Mouse (Mus musculus) layer of hippocampus, adult 8-10 months (tissue): Measurements from ENCODE around the gene Arhgap6. TPM values are rescaled to one million over a fixed set of nuclear protein-coding genes. Genes with fewer than 3 reads are reported as not detected.
"Not testable (repeated sequence)": the region's sequence is repeated elsewhere in the genome, so short reads cannot be mapped to it uniquely, and the experiment has no call there.

Experiments used
- DNase-seq, 2 experiments: peaks; one replicate each; pipeline ENCODE4 v3.0.0; 2022; ENCODE audit warnings: low spot score in 2 of 2
- total RNA-seq, 4 experiments: library from RNA; stranded (reverse); gene quantifications; 2 replicates each; pipeline ENCODE4 v1.2.4; 2022

The Arhgap6 gene
- total RNA-seq, 4 experiments from 2014 or later: 4.0 to 4.9 (median 4.2) TPM

DNA sequence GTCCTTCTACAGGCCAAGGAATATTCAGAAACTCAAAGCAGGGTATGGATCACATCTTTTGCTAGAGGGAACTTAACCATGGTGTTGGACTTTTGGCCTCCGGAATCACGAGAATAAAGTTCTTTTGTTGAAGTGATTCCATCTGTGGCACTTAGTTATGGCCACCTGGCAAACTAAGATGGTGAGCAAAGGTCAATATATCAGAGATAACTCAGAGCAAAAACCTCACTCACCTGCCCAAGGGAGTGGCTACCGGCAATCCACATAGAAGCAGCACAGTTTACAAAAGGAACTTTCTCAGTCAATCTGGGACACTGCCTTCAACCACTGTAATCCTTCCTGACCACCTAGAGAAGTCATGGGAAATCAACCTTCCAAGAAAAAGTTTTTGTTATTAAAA, 513.7 kb downstream of the Arhgap6 start:
- DNase-seq: no peak

DNA sequence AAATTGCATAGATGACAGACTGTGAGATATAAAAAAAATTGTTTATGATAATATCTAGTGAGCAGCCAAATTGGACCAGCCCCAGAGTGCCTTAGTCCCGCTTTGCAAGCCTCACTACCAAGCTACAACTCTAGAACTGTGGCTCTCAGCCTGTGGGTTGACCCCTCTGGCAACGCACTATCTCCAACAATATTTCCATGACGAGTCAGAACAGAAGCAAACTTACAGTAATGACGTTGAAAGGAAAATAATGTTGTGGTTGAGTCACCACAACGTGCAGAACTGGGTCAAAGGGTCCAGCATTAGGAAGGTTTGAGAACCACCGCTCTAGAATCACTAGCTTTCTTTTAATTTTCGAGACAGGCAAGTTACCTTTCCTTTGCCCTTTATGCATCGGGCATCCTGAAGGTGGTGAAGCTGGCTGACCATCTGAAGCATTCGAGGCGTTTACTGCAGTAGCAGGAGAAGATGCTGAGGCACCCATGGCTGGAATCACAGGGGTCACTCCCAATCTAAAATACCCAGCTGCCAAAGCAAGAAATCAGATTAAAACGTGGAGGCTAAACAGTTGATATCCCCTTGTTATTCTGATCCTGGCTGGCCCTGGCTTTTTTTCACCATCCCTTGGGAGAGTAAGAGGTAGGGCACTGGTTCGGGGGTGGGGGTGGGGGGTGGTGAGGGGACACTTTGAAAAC, 524.3 kb downstream of the Arhgap6 start:
- DNase-seq: no peak

DNA sequence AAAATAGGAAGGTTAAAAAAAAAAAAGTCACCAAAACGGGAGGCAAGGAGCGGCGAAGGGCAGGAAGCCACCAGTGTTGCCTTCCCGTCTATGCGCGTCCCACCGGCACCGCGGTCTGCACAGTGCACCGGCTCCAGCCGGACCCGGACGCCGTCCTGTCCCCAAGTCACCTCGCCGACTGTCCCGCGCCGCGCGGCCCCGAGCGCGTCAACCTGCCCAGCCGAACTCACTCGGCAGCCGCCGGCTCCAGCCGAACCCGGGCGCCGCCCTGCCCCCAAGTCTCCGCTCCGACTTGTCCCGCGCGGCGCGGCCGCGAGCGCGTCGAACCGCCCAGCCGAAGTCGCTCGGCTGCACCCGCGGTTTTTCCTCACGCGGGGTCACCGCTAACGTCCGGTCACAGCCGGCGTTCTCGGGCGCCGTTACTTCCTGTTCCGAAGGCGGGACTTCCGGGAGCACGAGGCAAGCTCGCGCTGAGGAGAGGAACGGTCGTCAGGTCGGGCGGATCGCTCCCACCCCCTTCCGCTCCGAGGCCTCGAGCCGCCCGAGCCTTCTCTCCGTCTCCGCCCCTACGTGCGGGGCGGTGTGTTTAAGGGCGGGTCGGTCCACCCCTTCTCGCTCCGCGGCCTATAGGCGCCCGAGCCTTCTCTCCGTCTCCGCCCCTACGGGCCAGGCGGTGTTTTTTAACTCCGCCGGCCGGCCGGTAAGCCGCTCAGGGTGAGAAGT, 525.2 kb downstream of the Arhgap6 start, which contains the start of gene Hccs:
Hccs (minus strand) TSS at position 428 of the 723 bp plus-strand sequence.
- peak; percentile 81 to 83 for DNase-seq

DNA sequence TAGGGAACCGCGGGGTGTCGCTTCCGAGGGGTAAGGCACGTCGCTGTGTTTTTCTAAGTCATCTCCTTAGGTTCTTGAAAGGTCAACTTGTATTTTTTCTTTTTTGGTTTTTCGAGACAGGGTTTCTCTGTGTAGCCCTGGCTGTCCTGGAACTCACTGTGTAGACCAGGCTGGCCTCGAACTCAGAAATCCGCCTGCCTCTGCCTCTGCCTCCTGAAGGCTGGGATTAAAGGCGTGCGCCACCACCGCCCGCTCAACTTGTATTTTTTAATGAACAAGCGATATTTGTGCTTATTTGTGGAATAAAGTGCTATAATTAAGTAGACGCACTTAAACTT, 525.7 kb downstream of the Arhgap6 start:
- DNase-seq: not testable (repeated sequence)

DNA sequence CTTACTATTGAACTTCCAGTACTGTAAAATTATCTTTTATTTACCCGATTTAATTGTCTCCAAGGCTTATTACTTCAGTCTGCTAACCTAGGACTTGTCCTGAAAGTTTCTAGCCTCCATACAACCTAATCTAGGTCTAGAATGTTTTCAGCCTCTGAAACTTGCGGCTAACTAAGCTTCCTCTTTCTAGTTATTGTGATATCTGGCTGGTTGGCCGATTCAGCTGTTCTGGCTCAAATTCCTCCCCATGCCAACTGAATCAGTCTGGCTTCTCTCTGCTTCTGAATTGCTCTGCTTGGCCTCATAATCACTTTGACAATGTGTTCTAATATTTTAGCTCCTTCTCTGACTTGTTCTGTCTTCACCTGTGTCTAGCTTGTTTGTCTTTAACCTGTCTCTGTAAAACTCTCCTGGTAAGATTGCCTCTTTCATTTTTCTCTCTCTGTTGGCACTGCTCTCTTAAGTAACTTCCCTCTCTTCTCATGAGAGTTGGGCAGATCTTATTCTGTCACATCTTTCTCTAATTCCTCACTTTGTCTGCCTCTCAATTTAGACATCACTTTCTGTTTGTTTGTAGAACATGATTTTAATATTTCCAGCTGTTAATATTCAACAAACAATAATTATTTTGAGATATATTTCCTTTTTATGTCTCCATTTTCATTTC, 531.2 kb downstream of the Arhgap6 start:
- no peak for DNase-seq

DNA sequence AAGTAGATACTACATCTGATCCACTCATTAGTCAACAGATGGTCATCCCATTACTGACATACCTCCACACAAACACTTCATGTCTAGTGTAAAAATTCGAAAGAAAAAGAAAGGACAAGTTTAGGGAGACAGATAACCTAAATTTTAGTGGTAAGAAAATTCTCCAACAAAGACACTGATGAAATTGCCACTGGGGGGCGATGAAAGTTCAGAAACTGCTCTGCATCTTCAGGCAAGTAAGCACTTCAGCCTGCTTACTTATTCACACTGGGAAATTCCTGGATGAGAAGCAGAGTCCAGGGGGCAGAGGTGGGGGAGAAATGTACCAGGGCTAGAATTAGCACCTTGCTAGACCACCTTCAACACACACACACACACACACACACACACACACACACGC, 537.4 kb downstream of the Arhgap6 start:
- DNase-seq: peak in 1 of 2 experiments; percentile 22

DNA sequence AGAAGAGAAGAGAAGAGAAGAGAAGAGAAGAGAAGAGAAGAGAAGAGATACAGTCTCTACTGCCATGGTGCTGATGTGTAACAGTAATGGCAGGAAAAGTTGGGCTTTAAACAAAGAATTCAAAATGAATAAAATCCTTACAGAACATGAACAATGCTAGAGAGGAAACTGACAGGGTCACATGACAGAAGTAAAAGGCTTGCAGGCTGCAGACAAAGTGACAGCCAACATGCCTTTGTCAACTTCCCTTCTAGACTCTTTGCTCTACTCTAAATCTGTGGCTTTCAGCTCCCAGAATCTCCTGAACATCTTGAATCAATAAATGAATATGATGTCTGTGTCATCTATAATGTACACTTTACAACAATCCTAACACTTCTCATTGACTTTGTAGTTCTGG, 542.7 kb downstream of the Arhgap6 start:
- no peak for DNase-seq

DNA sequence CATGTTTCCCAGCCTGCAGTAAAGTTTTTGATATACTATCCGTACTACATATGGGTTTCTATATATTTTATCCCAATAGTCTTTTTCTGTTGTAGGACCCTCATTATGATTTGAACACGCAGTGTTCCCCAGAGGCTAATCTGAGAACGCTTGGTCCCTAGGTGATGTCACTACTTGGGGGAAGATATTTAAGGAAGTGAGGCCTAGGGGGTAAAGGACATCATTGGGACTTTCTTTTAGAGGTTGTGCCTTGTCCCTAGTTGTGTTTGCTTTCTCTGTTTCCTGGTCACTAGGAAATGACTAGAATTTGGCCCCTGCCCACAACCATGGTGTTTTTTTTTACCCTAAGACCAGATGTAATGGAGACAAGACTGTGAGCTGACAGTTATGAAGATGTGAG, 543.3 kb downstream of the Arhgap6 start:
- no peak for DNase-seq

Other genes with a start within 250 kb of the Arhgap6 start
- 10 to 100 TPM; 43.0 to 62.9 (median 52.8) TPM for gene Frmpd4, start 217.9 kb upstream of the Arhgap6 start, total RNA-seq
- gene Msl3, start 121.2 kb upstream of the Arhgap6 start, total RNA-seq: 10 to 100 TPM; 22.5 to 28.1 (median 25.2) TPM